Mouse (Mus musculus) olfactory bulb, adult 2 months (tissue): ENCODE measurements around the gene Stac.

Experiments
- CTCF ChIP-seq: fragments of 200-500 bp; IDR thresholded peaks from 2 replicates; pipeline ENCODE4 v1.5.1; 2012; ENCODE audit warnings: low read depth, mild to moderate bottlenecking, low read length, moderate library complexity; ENCODE audit not compliant: insufficient read depth
- POLR2A ChIP-seq: fragments of 200-500 bp; IDR thresholded peaks from 2 replicates; pipeline ENCODE4 v1.6.1; 2012; ENCODE audit warnings: mild to moderate bottlenecking, low read depth, low read length, moderate library complexity; ENCODE audit not compliant: insufficient read depth

- no peak for TF ChIP-seq CTCF
- TF ChIP-seq POLR2A, result no peak
These were observed 111.4 kb downstream of the Stac start for GRCm38 (mm10) chr9:111578784-111579183.
